Mouse (Mus musculus): ENCODE data around the gene Tmem143. TPM values are rescaled to one million over a fixed set of nuclear protein-coding genes. Genes with fewer than 3 reads are reported as not detected.

Tmem143 gene
- polyA plus RNA-seq, 1 experiment: 52.5 TPM

- Histone ChIP-seq H3K27ac (ENCODE audit: control insufficient read depth, insufficient read depth, low read length) (peak overlapping the region; percentile 80), H3K4me1 (replicated peaks; ENCODE audit: control insufficient read depth, insufficient read depth, low read length) (peaks cover 61% of the 10 kb centered on the region), H3K4me3 (ENCODE audit: control insufficient read depth, insufficient read depth, low read length) (peak overlapping the region; percentile 58), H3K27me3 (ENCODE audit: control insufficient read depth, insufficient read depth, low read length) (no peaks in the 10 kb centered on the region), H3K36me3 (ENCODE audit: control insufficient read depth, insufficient read depth, low read length) (no peaks in the 10 kb centered on the region)
- 13% methylated on average over 26 of the region's 26 CpGs for WGBS
- peak; percentile 49; the same call in 1 of the 2 replicates for TF ChIP-seq CTCF (IDR thresholded peaks at IDR 0.05; ENCODE audit: borderline replicate concordance, control insufficient read depth, extremely low read depth, insufficient read depth, low read length, poor library complexity)
- TF ChIP-seq POLR2A (IDR thresholded peaks at IDR 0.05; ENCODE audit: control insufficient read depth, extremely low read depth, insufficient read depth, low read length, poor library complexity): 0 out of 2 replicates have a peak, but pooled peaks have one; percentile 9
- DNase-seq: peak; percentile 86
These were observed 19.6 kb downstream of the Tmem143 start for GRCm38 (mm10) chr7:45916056-45917003.

- Histone ChIP-seq H3K4me3 (ENCODE audit: control insufficient read depth, insufficient read depth, low read length) (peak overlapping the region; percentile 36), H3K4me1 (replicated peaks; ENCODE audit: control insufficient read depth, insufficient read depth, low read length) (peaks cover 67% of the 10 kb centered on the region), H3K27me3 (ENCODE audit: control insufficient read depth, insufficient read depth, low read length) (no peaks in the 10 kb centered on the region), H3K27ac (ENCODE audit: control insufficient read depth, insufficient read depth, low read length) (peak overlapping the region; percentile 80), H3K36me3 (ENCODE audit: control insufficient read depth, insufficient read depth, low read length) (no peaks in the 10 kb centered on the region)
- WGBS: 25% methylated on average over 13 of the region's 13 CpGs
- DNase-seq: no peak
- TF ChIP-seq POLR2A (IDR thresholded peaks at IDR 0.05; ENCODE audit: control insufficient read depth, extremely low read depth, insufficient read depth, low read length, poor library complexity): no peak
- TF ChIP-seq CTCF (IDR thresholded peaks at IDR 0.05; ENCODE audit: borderline replicate concordance, control insufficient read depth, extremely low read depth, insufficient read depth, low read length, poor library complexity): 0 out of 2 replicates have a peak, but pooled peaks have one; percentile 2
These were observed 20.4 kb downstream of the Tmem143 start for GRCm38 (mm10) chr7:45917004-45917704.

- no peak overlapping the region for H3K4me3 ChIP-seq (ENCODE audit: control insufficient read depth, insufficient read depth, low read length)
- TF ChIP-seq POLR2A (IDR thresholded peaks at IDR 0.05; ENCODE audit: control insufficient read depth, extremely low read depth, insufficient read depth, low read length, poor library complexity) (no peak), CTCF (IDR thresholded peaks at IDR 0.05; ENCODE audit: borderline replicate concordance, control insufficient read depth, extremely low read depth, insufficient read depth, low read length, poor library complexity) (no peak)
- H3K4me1 ChIP-seq (replicated peaks; ENCODE audit: control insufficient read depth, insufficient read depth, low read length): peaks cover 75% of the 10 kb centered on the region
- peak overlapping the region; percentile 80; the same call in 1 of the 2 replicates for H3K27ac ChIP-seq (ENCODE audit: control insufficient read depth, insufficient read depth, low read length)
- H3K27me3 ChIP-seq (ENCODE audit: control insufficient read depth, insufficient read depth, low read length): no peaks in the 10 kb centered on the region
- H3K36me3 ChIP-seq (ENCODE audit: control insufficient read depth, insufficient read depth, low read length): no peaks in the 10 kb centered on the region
- no peak for DNase-seq
- WGBS: 72% methylated on average over 15 of the region's 15 CpGs
These were observed 21.2 kb downstream of the Tmem143 start for GRCm38 (mm10) chr7:45917926-45918325.

GRCm38 (mm10) chr7:45919083-45919671, 22.4 kb downstream of the Tmem143 start:
- DNase-seq: peak; percentile 43
- Histone ChIP-seq H3K36me3 (ENCODE audit: control insufficient read depth, insufficient read depth, low read length) (no peaks in the 10 kb centered on the region), H3K4me3 (ENCODE audit: control insufficient read depth, insufficient read depth, low read length) (no peak overlapping the region), H3K27ac (ENCODE audit: control insufficient read depth, insufficient read depth, low read length) (no peak overlapping the region), H3K27me3 (ENCODE audit: control insufficient read depth, insufficient read depth, low read length) (no peaks in the 10 kb centered on the region), H3K4me1 (replicated peaks; ENCODE audit: control insufficient read depth, insufficient read depth, low read length) (peaks cover 76% of the 10 kb centered on the region)
- TF ChIP-seq CTCF (IDR thresholded peaks at IDR 0.05; ENCODE audit: borderline replicate concordance, control insufficient read depth, extremely low read depth, insufficient read depth, low read length, poor library complexity) (peak; percentile 79; the same call in 1 of the 2 replicates), POLR2A (IDR thresholded peaks at IDR 0.05; ENCODE audit: control insufficient read depth, extremely low read depth, insufficient read depth, low read length, poor library complexity) (no peak)
- WGBS: 87% methylated on average over 14 of the region's 14 CpGs

GRCm38 (mm10) chr7:45919761-45920160, 23.0 kb downstream of the Tmem143 start:
- 27% methylated on average over 4 of the region's 4 CpGs for WGBS
- Histone ChIP-seq H3K27ac (ENCODE audit: control insufficient read depth, insufficient read depth, low read length) (peak overlapping the region; percentile 84), H3K4me3 (ENCODE audit: control insufficient read depth, insufficient read depth, low read length) (peak overlapping the region; percentile 64), H3K4me1 (replicated peaks; ENCODE audit: control insufficient read depth, insufficient read depth, low read length) (peaks cover 73% of the 10 kb centered on the region), H3K36me3 (ENCODE audit: control insufficient read depth, insufficient read depth, low read length) (no peaks in the 10 kb centered on the region), H3K27me3 (ENCODE audit: control insufficient read depth, insufficient read depth, low read length) (no peaks in the 10 kb centered on the region)
- no peak for DNase-seq
- TF ChIP-seq CTCF (IDR thresholded peaks at IDR 0.05; ENCODE audit: borderline replicate concordance, control insufficient read depth, extremely low read depth, insufficient read depth, low read length, poor library complexity) (no peak), POLR2A (IDR thresholded peaks at IDR 0.05; ENCODE audit: control insufficient read depth, extremely low read depth, insufficient read depth, low read length, poor library complexity) (no peak)

All from thymus, adult 2 months (tissue).